Mouse (Mus musculus) thymus, postnatal 36 days (tissue): ENCODE results near the gene Chrm3.

Source experiments
- DNase-seq, 2 experiments: peaks; one replicate each; pipeline ENCODE4 v3.0.0; 2022; ENCODE audit warnings: mixed read lengths in 2 of 2

Chrm3 gene

GRCm38 (mm10) chr13:9973742-9974321 lies 386.8 kb downstream of the Chrm3 start:
- DNase-seq: no peak

- DNase-seq: peak; percentile 14 to 26
Observed at GRCm38 (mm10) chr13:9971845-9972244, 388.8 kb downstream of the Chrm3 start.

GRCm38 (mm10) chr13:9952619-9953018 lies 408.0 kb downstream of the Chrm3 start:
- no peak for DNase-seq

GRCm38 (mm10) chr13:9951376-9951775 lies 409.3 kb downstream of the Chrm3 start:
- no peak for DNase-seq

GRCm38 (mm10) chr13:9949091-9949490 lies 411.6 kb downstream of the Chrm3 start:
- no peak for DNase-seq

- no peak for DNase-seq
Observed at GRCm38 (mm10) chr13:9940186-9940585, 420.5 kb downstream of the Chrm3 start.

- no peak for DNase-seq
Observed at GRCm38 (mm10) chr13:9938798-9939485, 421.7 kb downstream of the Chrm3 start.

GRCm38 (mm10) chr13:9932714-9933113 lies 427.9 kb downstream of the Chrm3 start:
- DNase-seq: no peak

GRCm38 (mm10) chr13:9930606-9931005 lies 430.0 kb downstream of the Chrm3 start:
- no peak for DNase-seq

- no peak for DNase-seq
Observed at GRCm38 (mm10) chr13:9929978-9930377, 430.7 kb downstream of the Chrm3 start.

GRCm38 (mm10) chr13:9921150-9921549 lies 439.5 kb downstream of the Chrm3 start:
- no peak for DNase-seq

GRCm38 (mm10) chr13:9912697-9913096 lies 447.9 kb downstream of the Chrm3 start:
- no peak for DNase-seq

- DNase-seq: no peak
Observed at GRCm38 (mm10) chr13:9908707-9909106, 451.9 kb downstream of the Chrm3 start.

GRCm38 (mm10) chr13:9907202-9907601 lies 453.4 kb downstream of the Chrm3 start:
- DNase-seq: no peak

GRCm38 (mm10) chr13:9904455-9904854 lies 456.2 kb downstream of the Chrm3 start:
- no peak for DNase-seq

- no peak for DNase-seq
Observed at GRCm38 (mm10) chr13:9900653-9901385, 459.8 kb downstream of the Chrm3 start.

- DNase-seq: no peak
Observed at GRCm38 (mm10) chr13:9898664-9899369, 461.8 kb downstream of the Chrm3 start.

- DNase-seq: no peak
Observed at GRCm38 (mm10) chr13:9897231-9897630, 463.4 kb downstream of the Chrm3 start.

- no peak for DNase-seq
Observed at GRCm38 (mm10) chr13:9895045-9895625, 465.5 kb downstream of the Chrm3 start.

- no peak for DNase-seq
Observed at GRCm38 (mm10) chr13:9891088-9891487, 469.6 kb downstream of the Chrm3 start.

- DNase-seq: no peak
Observed at GRCm38 (mm10) chr13:9890460-9890859, 470.2 kb downstream of the Chrm3 start.

- no peak for DNase-seq
Observed at GRCm38 (mm10) chr13:9889954-9890353, 470.7 kb downstream of the Chrm3 start.

- DNase-seq: no peak
Observed at GRCm38 (mm10) chr13:9888284-9888683, 472.4 kb downstream of the Chrm3 start.
